Mouse (Mus musculus): Measurements from ENCODE around the gene Acot7. TPM values are rescaled to one million over a fixed set of nuclear protein-coding genes. Genes with fewer than 3 reads are reported as not detected.
"Not testable (repeated sequence)": the region's sequence is repeated elsewhere in the genome, so short reads cannot be mapped to it uniquely, and the experiment has no call there.

Gene Acot7
- polyA plus RNA-seq, 1 experiment from 2014 or later: 102 TPM

DNA sequence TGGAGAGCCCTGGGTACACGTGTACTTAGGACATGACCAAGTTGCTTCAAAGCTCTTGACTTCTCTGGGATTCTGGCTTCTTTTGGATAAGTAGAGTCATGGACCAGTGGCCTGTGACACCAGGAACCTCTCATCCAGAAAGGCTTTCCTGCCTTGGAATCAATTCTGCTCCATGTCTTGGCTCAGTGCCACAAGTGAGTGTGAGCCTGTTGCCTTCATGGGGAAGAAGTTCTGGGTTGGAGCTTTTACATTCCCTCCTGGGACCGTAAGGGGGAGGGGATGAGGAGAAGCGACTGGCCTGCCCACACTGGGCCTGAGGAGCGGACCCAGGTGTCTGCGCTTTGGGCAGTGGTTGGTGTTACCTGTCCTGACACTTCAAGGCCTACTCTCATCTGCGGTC, 44.2 kb downstream of the Acot7 start:
- no peak for DNase-seq (ENCODE audit: low read depth, low spot score)
- in situ Hi-C loops (cut with MboI; ENCODE audit: low pct_unique_long_range_greater_than_20kb): no loop called here
- CTCF ChIA-PET: interaction anchor here (1.3 to 2.3 kb wide), 3 partner anchors 9 to 60 kb away, joined by 3 to 12 read pairs (median 3); no protein-coding TSS in a partner anchor
- no peaks in the 10 kb centered on the region for H3K27me3 ChIP-seq
- ATAC-seq: no peak
- TF ChIP-seq CTCF (IDR thresholded peaks at IDR 0.05): no peak
- POLR2A ChIA-PET: no interaction called here

DNA sequence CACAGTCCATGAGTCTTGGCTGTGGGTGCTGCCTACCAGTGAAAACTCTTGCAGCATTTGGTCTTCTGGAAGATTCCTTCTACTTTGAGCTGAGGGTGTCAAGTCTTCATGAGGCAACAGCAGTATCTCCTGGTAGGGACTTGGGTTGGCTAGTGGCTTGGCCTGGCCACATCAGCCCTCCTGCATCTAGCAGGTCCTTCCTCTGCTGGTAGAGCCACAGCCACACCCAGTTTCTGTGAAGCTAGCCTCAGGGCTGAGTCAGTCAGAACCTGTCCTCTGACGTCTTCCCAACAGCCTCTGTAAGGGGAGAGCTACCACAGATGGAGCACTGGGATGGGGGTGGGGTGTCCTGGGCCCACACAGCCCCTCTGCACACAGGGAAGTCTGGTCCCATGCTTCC, 44.6 kb downstream of the Acot7 start:
- ATAC-seq (no peak), DNase-seq (ENCODE audit: low read depth, low spot score) (no peak)
- no peak for TF ChIP-seq CTCF (IDR thresholded peaks at IDR 0.05)
- no peaks in the 10 kb centered on the region for H3K27me3 ChIP-seq
- ChIA-PET POLR2A (no interaction called here), CTCF (interaction anchor here (1.3 to 2.3 kb wide), 4 partner anchors 9 to 72 kb away, joined by 3 to 12 read pairs (median 3); no protein-coding TSS in a partner anchor)
- in situ Hi-C loops (cut with MboI; ENCODE audit: low pct_unique_long_range_greater_than_20kb): no loop called here

DNA sequence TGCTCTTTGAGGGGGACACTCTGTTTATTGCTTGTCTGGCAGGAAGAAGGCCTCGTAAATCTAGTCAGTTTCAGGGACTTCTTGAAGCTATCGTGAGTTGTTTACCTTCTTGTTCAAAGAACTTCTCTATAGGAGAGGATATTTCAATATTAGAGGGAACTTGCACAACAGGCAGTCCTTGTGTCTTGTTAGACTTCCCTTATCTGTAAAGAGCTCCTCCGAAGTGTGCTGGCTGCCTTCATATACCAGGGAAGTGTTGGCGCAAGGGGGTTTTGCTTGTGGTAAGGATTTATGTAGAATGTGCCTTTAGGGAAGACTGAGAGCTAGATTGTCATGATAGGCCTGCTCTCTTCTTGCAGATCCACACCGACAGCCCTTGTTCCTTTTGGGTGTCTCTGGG, 46.2 kb downstream of the Acot7 start:
- in situ Hi-C loops (cut with MboI; ENCODE audit: low pct_unique_long_range_greater_than_20kb): no loop called here
- no peaks in the 10 kb centered on the region for H3K27me3 ChIP-seq
- CTCF ChIA-PET: interaction anchor here (0.6 to 2.3 kb wide), 2 partner anchors 11 to 36 kb away, joined by 3 to 12 read pairs; no protein-coding TSS in a partner anchor
- ATAC-seq (no peak), DNase-seq (ENCODE audit: low read depth, low spot score) (no peak)
- TF ChIP-seq CTCF (IDR thresholded peaks at IDR 0.05): no peak
- POLR2A ChIA-PET: interaction anchor here (0.6 kb wide), 1 partner anchor 37 kb away, joined by 3 read pairs; no protein-coding TSS in a partner anchor

DNA sequence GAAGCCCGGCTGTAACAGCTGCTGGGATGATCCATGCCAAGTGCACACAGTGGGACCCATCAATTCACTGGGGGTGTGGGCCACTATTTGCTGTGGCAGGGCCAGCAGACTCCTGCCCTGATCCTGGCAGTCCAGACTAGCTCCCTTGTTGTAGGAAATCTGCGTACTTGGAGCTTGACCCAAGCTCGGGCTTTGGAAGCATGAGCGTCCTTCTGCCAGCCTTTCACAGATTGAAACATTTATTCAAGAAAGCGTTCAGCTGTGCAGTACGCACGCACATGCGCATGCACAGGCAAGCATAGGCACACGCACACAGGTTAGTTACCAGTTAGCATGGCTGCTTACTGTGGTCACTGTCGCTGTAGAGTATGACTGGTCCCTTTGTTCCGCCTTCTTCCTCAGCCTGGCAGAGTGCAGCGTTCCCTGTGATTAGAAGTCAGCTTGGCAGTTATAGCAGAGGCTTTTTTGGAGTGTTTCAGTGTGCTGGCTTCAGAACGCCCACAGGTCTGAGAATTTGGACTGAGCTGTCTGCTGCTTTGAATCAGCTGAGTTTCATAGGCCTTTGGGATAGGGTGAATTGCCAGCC, 49.1 kb downstream of the Acot7 start:
- CTCF ChIA-PET: interaction anchor here (1.6 kb wide), 1 partner anchor 9 kb away, joined by 4 read pairs; no protein-coding TSS in a partner anchor
- DNase-seq (ENCODE audit: low read depth, low spot score): no peak

DNA sequence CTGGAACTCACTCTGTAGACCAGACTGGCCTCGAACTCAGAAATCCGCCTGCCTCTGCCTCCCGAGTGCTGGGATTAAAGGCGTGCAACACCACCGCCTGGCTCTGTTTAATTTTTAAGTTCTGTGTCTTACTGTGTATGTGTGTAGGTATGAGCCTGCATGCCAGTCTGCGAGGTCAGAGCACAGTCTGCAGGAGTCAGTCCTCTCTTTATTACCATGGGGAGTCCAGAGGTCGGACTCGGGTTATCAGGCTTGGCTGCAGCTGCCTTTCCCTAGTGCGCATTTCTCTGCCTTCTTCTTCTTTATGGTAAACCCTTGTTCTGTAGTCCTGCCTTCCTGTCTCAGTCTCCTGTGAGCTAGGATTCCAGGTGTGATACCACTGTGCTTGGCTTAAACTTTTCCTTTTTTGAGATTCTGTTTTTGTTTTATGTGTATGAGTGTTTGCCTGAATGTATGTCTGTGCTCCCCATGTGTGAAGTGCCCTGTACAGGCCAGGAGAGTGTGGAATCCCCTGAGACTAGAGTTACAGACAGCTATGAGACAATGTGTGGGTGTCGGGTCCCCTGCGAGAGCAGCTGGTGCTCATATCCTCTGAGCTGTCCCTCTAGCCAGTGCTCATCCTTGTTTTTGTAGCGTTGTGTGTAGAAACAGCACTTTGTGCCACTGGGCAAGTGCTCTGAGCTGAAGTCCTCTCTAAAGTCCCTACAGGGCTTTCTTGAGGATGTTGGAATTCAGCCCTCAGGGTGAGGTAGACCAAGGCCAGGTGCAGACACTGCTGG, 50.0 kb downstream of the Acot7 start:
- H3K27me3 ChIP-seq: no peaks in the 10 kb centered on the region
- TF ChIP-seq CTCF (IDR thresholded peaks at IDR 0.05): no peak
- in situ Hi-C loops (cut with MboI; ENCODE audit: low pct_unique_long_range_greater_than_20kb): no loop called here
- POLR2A ChIA-PET: no interaction called here
- ATAC-seq (no peak), DNase-seq (ENCODE audit: low read depth, low spot score) (no peak)
- CTCF ChIA-PET: interaction anchor here (1.3 kb wide), 1 partner anchor 14 kb away, joined by 4 read pairs; no protein-coding TSS in a partner anchor

More for the DNA sequence above, 49.1 kb downstream of the Acot7 start:
- no peak for ATAC-seq
- in situ Hi-C loops (cut with MboI; ENCODE audit: low pct_unique_long_range_greater_than_20kb): no loop called here
- no peaks in the 10 kb centered on the region for H3K27me3 ChIP-seq
- no peak for TF ChIP-seq CTCF (IDR thresholded peaks at IDR 0.05)
- POLR2A ChIA-PET: no interaction called here

DNA sequence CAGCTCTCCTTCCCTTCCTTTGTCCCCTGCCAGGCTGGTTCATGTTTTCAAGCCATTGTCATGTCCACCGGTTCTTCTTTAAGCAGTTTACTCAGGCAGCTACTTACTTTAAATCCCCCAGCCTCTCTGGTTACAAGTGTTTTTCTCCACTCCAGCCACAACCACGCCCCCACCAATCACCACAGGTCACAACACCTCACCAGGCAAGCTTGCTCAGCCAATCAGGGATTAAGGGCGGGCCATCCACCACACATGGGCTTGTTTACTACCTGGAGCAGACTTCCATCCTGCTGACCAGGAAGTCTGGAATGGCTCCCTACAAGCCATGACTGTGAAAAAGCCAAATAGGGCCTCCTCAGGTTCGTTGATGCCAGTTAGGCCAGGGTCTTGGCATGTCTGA, 52.4 kb downstream of the Acot7 start:
- not testable (repeated sequence) for ATAC-seq

DNA sequence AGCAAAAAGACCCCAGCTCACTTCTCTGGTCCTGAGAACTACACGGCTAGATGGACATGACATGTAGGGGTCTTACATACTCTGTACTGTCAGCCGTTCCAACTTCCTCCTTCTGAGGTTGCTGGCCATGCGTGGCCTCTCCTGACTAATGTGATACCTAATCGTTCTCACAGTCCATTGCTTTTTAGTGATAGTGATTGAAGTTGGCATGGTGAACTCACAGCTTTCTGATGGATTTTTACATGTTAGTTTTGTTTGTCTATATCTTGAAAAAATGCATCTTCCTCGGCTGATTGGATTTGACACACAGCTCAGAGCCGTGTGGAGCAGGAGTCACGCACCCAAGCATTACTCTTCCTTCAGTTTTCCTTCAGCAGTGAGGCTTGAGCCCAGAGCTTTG, 53.4 kb downstream of the Acot7 start:
- TF ChIP-seq CTCF (IDR thresholded peaks at IDR 0.05): no peak
- in situ Hi-C loops (cut with MboI; ENCODE audit: low pct_unique_long_range_greater_than_20kb): no loop called here
- DNase-seq (ENCODE audit: low read depth, low spot score) (no peak), ATAC-seq (no peak)
- no peaks in the 10 kb centered on the region for H3K27me3 ChIP-seq
- ChIA-PET CTCF (no interaction called here), POLR2A (no interaction called here)

More for the DNA sequence above, 52.4 kb downstream of the Acot7 start:
- CTCF ChIA-PET; POLR2A ChIA-PET; in situ Hi-C loops (cut with MboI; ENCODE audit: low pct_unique_long_range_greater_than_20kb); DNase-seq (ENCODE audit: low read depth, low spot score); H3K27me3 ChIP-seq: not testable (repeated sequence)

DNA sequence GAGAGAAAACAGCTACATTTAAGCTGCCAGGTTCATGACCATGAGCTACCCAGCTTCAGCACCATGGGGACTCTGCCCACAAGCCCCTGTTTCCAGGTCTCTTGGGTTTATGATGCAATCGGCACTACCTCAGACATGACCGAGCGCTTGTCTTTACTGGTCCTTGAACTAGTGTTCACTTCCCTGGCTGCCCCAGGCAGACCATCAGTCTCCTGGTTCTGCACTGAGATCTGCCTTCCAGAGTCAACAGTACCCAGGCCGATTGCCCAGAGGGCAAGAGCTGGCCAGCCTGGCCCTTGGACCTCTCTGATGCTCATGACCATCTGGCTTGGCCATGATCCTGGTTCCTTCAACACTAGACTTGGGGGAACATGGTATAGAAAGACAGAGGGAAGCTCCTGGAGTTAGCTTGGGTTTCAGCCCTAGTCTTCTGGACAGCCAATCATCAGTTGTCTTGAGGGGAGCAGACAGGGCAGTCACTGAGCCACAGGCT, 54.5 kb downstream of the Acot7 start:
- POLR2A ChIA-PET: no interaction called here
- ATAC-seq (no peak), DNase-seq (ENCODE audit: low read depth, low spot score) (no peak)
- H3K27me3 ChIP-seq: no peaks in the 10 kb centered on the region
- TF ChIP-seq CTCF (IDR thresholded peaks at IDR 0.05): no peak
- CTCF ChIA-PET: interaction anchor here (1.1 kb wide), 1 partner anchor 59 kb away, joined by 4 read pairs; no protein-coding TSS in a partner anchor
- in situ Hi-C loops (cut with MboI; ENCODE audit: low pct_unique_long_range_greater_than_20kb): no loop called here

DNA sequence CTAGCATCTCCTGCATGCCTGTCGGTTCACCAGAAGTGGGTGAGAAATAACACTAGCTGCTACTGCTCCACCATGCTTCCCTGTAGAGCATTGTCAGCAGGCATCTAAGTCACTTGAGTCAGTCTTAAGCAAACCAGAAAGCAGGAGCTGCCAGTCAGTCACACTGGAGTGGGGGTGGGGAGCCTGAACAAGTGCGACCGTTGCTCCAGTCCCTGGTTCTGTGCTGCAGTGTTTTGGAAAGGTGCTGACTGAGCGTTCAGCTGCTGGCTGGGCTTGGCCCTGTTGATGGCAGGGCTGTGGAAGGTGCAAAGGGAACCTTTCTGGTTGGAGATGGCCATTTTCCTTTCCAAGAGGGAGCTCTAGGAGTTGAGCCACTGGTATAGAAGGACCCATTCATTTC, 62.0 kb downstream of the Acot7 start:
- in situ Hi-C loops (cut with MboI; ENCODE audit: low pct_unique_long_range_greater_than_20kb): no loop called here

DNA sequence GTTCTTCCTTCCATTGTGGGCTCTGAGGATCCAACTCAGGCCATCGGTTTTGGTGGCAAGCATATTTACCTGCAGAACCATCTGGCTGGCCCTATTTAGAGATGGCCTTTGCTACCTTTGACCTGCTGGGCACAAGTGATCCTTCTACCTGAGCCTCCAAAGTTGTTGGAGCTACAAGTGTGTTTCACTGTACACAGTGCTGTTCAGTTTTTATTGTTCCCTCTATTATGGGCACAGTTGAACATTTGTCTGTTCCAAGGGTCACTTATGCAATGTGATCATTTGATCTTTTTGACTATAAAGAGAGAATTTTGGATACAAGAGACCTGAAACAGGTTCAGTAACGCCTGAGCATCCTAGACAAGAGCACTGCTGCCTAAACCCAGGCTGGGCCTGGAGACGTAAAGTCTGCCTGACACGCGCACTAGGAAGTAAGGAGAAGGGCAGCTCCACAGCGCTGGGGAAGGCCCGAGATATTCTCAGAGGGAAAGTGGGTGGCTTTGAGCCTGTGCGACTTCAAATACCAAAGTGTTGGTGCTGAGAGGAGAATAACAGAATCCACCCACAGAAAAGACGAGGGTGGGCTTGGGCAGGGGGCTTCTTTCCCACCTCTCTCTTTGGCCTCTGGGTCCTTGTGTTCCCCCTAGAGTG, 65.4 kb downstream of the Acot7 start:
- in situ Hi-C loops (cut with MboI; ENCODE audit: low pct_unique_long_range_greater_than_20kb): no loop called here

More for the DNA sequence above, 62.0 kb downstream of the Acot7 start:
- no peak for ATAC-seq
- ChIA-PET CTCF (no interaction called here), POLR2A (no interaction called here)
- H3K27me3 ChIP-seq: no peaks in the 10 kb centered on the region
- no peak for DNase-seq (ENCODE audit: low read depth, low spot score)
- TF ChIP-seq CTCF (IDR thresholded peaks at IDR 0.05): no peak

More for the DNA sequence above, 65.4 kb downstream of the Acot7 start:
- no peak for DNase-seq (ENCODE audit: low read depth, low spot score)
- H3K27me3 ChIP-seq: no peaks in the 10 kb centered on the region
- CTCF ChIA-PET: no interaction called here
- POLR2A ChIA-PET: interaction anchor here (1.1 kb wide), 1 partner anchor 24 kb away, joined by 3 read pairs; no protein-coding TSS in a partner anchor
- ATAC-seq: no peak
- TF ChIP-seq CTCF (IDR thresholded peaks at IDR 0.05): no peak
